Comparison of ENCODE assay signal across 17 mouse cellular contexts in genomic region chr4:35121060-35121459, GRCm38 (mm10). TPM values are rescaled to one million over a fixed set of nuclear protein-coding genes. Genes with fewer than 3 reads are reported as not detected.
A peak's percentile ranks its signal among the peaks of the same experiment; 100 is the strongest.
DNase-seq lines count a peak whose midpoint lies in the region; ATAC-seq lines count a peak whose summit lies in the region.
"Had no signal": no experiment of that assay in that cellular context is flagged by ENCODE, and none has a peak within 500 bp of the region (broad histone marks: within the 10 kb centered on the region; RNA-seq: fewer than 3 reads in every experiment).

No protein-coding gene starts in this region.

- H3K4me3 ChIP-seq in hindbrain, embryonic 11.5 days (ENCODE audit: low read depth, low read length), result no peak overlapping the region
- H3K4me3 ChIP-seq: layer of hippocampus, adult 2 months had no signal

- no peak overlapping the region for H3K9ac ChIP-seq in hindbrain, embryonic 11.5 days (ENCODE audit: low read depth, low read length)

- H3K36me3 ChIP-seq in hindbrain, embryonic 11.5 days (ENCODE audit: control insufficient read depth, insufficient read depth, low read length), result no peaks in the 10 kb centered on the region

- ATAC-seq in frontal cortex, adult (ENCODE audit: low TSS enrichment), result peak; percentile 80
- no peak for ATAC-seq in hindbrain, embryonic 11.5 days (ENCODE audit: low FRiP score)
- no peak for ATAC-seq in erythroid progenitor cell, adult 5-6 weeks (replicated peaks; ENCODE audit: low FRiP score, poor library complexity, severe bottlenecking)

- H3K9me3 ChIP-seq in hindbrain, embryonic 11.5 days (ENCODE audit: control insufficient read depth, low read length), result no peaks in the 10 kb centered on the region

- H3K27me3 ChIP-seq in hindbrain, embryonic 11.5 days (ENCODE audit: control insufficient read depth, insufficient read depth, low read length), result no peaks in the 10 kb centered on the region

- no peaks in the 10 kb centered on the region for H3K4me1 ChIP-seq in hindbrain, embryonic 11.5 days (replicated peaks; ENCODE audit: control insufficient read depth, insufficient read depth, low read length)

- 43% methylated on average over 12 of the region's 12 CpGs for WGBS in hindbrain, embryonic 11.5 days

- H3K27ac ChIP-seq in hindbrain, embryonic 11.5 days (ENCODE audit: low read depth, low read length), result no peak overlapping the region
- H3K27ac ChIP-seq: layer of hippocampus, adult 2 months; macrophage had no signal

- no peak for DNase-seq in frontal cortex, postnatal 25 days (ENCODE audit: low spot score in 2 of 2)
- DNase-seq in embryo, embryonic 11 days, result peak; percentile 63
- peak; percentile 31 for DNase-seq in hindbrain, embryonic 11.5 days (ENCODE audit: low spot score)
- peak; percentile 68 to 69 for DNase-seq in kidney, postnatal 36 days
- DNase-seq in adipocyte (ENCODE audit: low spot score), result no peak
- DNase-seq in ovary, adult 18-20 months (ENCODE audit: low spot score), result no peak
- DNase-seq: adrenal gland, postnatal 25 days; cerebellum, adult 9-10 months; liver had no signal

- H3K4me2 ChIP-seq in hindbrain, embryonic 11.5 days (replicated peaks; ENCODE audit: low read depth, low read length), result no peak overlapping the region

RNA-seq across cellular contexts. Expression of gene Ifnk, which starts 30.8 kb away (rescaled TPM):
- polyA plus RNA-seq in hindbrain, embryonic 11.5 days (2014; fragmentation: Nextera tagmentation; extraction: Ambion mirVana), result 0.43 TPM in 1 of 2 replicates, not detected in the other
- total RNA-seq in erythroid progenitor cell, adult 5-6 weeks (2015; ENCODE audit: low replicate concordance), result not detected in 2 replicates
- not detected in 2 replicates for total RNA-seq in erythroid progenitor cell, adult 5-6 weeks (2017; ENCODE audit: low replicate concordance)
- total RNA-seq: adrenal gland, postnatal 25 days; layer of hippocampus, adult 2 months; MEL had no signal
- polyA plus RNA-seq: frontal cortex, adult 2 months; heart, postnatal 0 days; macrophage; urinary bladder, adult 2 months had no signal

RNA-seq across cellular contexts. Expression of gene Mob3b, which starts 36.2 kb away (rescaled TPM):
- 9.4 and 14.5 TPM in 2 replicates for polyA plus RNA-seq in hindbrain, embryonic 11.5 days (2014; fragmentation: Nextera tagmentation; extraction: Ambion mirVana)
- under 0.01 and 4.3 TPM in 2 replicates for total RNA-seq in erythroid progenitor cell, adult 5-6 weeks (2015; ENCODE audit: low replicate concordance)
- total RNA-seq in erythroid progenitor cell, adult 5-6 weeks (2017; ENCODE audit: low replicate concordance), result 1.2 and 1.4 TPM in 2 replicates

Comparison
In these comparisons a context has a peak if more than half of its experiments do, and no peak if none do; other contexts are left out.
1. DNase-seq: peak in embryo, embryonic 11 days (single experiment), hindbrain, embryonic 11.5 days (single experiment) and kidney, postnatal 36 days (2 of 2); none in frontal cortex, postnatal 25 days (0 of 2), adipocyte (single experiment) and ovary, adult 18-20 months (single experiment).